Mouse (Mus musculus): ENCODE measurements around the gene Eif3k. TPM values are rescaled to one million over a fixed set of nuclear protein-coding genes. Genes with fewer than 3 reads are reported as not detected.
"Not testable (repeated sequence)": the region's sequence is repeated elsewhere in the genome, so short reads cannot be mapped to it uniquely, and the experiment has no call there.

Gene Eif3k
- polyA plus RNA-seq, 1 experiment from 2014 or later = 306 TPM

DNA sequence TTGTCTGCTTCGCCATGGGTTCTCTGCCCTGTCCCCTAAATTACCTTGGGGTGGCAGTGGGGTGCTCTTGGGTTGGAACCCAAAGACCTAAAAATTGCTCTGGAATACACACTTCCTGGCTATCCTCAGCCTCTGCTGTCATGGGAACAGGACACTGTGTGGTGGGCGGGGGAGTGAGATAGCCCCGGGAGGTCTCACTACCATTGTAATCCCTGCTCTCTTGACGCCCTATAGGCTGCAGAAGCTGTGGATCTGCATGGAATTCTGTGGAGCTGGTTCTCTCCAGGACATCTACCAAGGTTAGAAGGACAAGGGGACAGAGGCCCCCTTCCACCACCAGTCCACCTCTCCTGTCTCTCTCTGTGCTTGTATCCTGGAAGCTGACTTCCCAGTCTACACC lies 2.2 kb upstream of the Eif3k start:
- Histone ChIP-seq H3K27ac (replicated peaks) (no peak overlapping the region), H3K9ac (replicated peaks) (no peak overlapping the region), H3K4me2 (no peak overlapping the region), H3K4me3 (replicated peaks) (no peak overlapping the region), H3K4me1 (peaks cover 21% of the 10 kb centered on the region), H3K9me3 (replicated peaks) (no peaks in the 10 kb centered on the region), H3K27me3 (replicated peaks) (no peaks in the 10 kb centered on the region), H3K36me3 (peaks cover 6% of the 10 kb centered on the region)
- 81% methylated on average over 4 of the region's 4 CpGs for WGBS
- no peak for ATAC-seq (ENCODE audit: low FRiP score)

DNA sequence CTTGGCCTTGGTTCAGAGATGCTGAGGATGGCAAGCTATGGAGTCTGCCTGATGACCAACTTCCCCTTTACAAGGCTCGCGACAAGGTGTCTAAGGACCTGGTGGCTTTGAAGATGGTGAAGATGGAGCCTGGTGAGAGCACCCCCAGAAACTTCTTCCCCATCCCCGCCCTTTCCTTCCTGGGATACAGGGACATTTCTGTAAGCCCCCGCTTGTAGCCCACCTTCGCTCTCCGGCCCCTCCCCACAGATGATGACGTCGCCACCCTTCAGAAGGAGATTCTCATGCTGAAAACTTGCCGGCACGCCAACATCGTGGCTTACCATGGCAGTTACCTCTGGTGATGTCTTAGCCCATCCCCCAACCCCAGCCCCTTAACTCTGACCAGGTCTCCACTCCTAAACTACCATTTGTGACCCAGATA lies 1.5 kb upstream of the Eif3k start:
- H3K9me3 ChIP-seq (replicated peaks) = no peaks in the 10 kb centered on the region
- peaks cover 21% of the 10 kb centered on the region for H3K4me1 ChIP-seq
- H3K9ac ChIP-seq (replicated peaks) = no peak overlapping the region
- H3K4me2 ChIP-seq = peak overlapping the region; percentile 85; the same call in 1 of the 2 replicates
- no peak overlapping the region for H3K27ac ChIP-seq (replicated peaks)
- no peak overlapping the region for H3K4me3 ChIP-seq (replicated peaks)
- H3K36me3 ChIP-seq = peaks cover 13% of the 10 kb centered on the region
- no peak for ATAC-seq (ENCODE audit: low FRiP score)
- 79% methylated on average over 11 of the region's 11 CpGs for WGBS
- H3K27me3 ChIP-seq (replicated peaks) = no peaks in the 10 kb centered on the region

DNA sequence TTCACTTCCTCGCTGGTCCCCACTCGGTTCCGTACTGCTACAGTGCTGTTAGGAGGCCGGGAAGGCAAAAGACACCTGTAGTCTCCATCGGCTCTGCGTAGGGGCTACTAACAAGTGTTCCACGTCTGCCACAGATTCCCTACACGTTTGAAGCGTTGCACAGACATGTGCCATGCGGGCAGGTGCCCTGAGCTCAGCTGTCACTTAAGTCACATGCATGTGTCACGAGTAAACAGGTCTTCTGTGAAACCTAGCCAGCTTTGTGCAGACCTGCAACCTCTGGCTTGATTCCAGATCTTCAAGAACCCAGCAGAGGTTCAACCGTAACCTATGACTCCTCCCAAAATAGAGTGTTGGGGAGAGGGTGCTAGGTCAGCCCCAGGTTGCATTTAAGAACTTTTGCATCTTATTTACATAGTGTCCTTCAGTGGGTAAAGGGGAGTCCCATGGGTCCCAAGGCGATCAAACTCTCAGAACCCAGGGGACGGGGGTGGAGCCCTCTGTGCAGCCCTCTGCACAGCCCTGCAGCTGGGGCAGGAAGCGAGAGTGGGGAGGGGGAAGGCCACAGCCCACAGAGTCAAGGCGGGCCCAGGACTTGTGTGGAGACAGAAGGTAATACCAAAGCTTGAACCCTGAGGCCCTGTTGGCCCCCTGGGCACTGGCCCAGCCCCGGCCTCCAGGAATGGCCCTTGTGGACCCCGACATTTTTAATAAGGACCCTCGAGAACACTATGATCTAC lies 780 bp upstream of the Eif3k start:
- no peaks in the 10 kb centered on the region for H3K9me3 ChIP-seq (replicated peaks)
- peak overlapping the region; percentile 85 for H3K4me2 ChIP-seq
- peak overlapping the region; percentile 79 for H3K27ac ChIP-seq (replicated peaks)
- ATAC-seq (ENCODE audit: low FRiP score) = peak; percentile 53
- H3K27me3 ChIP-seq (replicated peaks) = no peaks in the 10 kb centered on the region
- H3K9ac ChIP-seq (replicated peaks) = peak overlapping the region; percentile 51
- H3K36me3 ChIP-seq = peaks cover 20% of the 10 kb centered on the region
- 14% methylated on average over 19 of the region's 19 CpGs for WGBS
- H3K4me1 ChIP-seq = peaks cover 21% of the 10 kb centered on the region
- peak overlapping the region; percentile 64 for H3K4me3 ChIP-seq (replicated peaks)

DNA sequence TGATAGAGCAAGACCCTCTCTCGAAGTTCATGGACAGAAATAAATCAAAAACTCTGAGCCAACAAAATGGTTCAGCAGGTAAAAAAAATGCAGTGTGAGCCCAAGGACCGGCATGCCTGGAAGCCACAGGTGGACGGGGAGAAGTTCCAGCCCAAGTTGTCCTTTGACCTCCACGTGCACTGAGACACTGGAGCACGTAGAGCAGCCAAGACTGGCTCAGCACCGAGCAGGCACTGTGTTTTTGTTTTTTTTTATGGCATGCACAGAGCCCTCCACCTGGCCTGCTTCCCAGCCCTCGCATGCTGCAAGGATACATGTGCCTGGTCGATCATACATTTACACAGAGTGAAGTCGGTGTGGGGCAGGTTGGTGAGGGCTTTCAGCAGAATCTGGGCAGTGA lies 4.1 kb downstream of the Eif3k start:
- no peak for ATAC-seq (ENCODE audit: low FRiP score)
- no peak overlapping the region for H3K4me3 ChIP-seq (replicated peaks)
- H3K27ac ChIP-seq (replicated peaks) = no peak overlapping the region
- no peak overlapping the region for H3K9ac ChIP-seq (replicated peaks)
- H3K4me1 ChIP-seq = peaks cover 16% of the 10 kb centered on the region
- no peaks in the 10 kb centered on the region for H3K27me3 ChIP-seq (replicated peaks)
- peaks cover 57% of the 10 kb centered on the region for H3K36me3 ChIP-seq
- H3K4me2 ChIP-seq = no peak overlapping the region
- 89% methylated on average over 9 of the region's 9 CpGs for WGBS
- no peaks in the 10 kb centered on the region for H3K9me3 ChIP-seq (replicated peaks)

DNA sequence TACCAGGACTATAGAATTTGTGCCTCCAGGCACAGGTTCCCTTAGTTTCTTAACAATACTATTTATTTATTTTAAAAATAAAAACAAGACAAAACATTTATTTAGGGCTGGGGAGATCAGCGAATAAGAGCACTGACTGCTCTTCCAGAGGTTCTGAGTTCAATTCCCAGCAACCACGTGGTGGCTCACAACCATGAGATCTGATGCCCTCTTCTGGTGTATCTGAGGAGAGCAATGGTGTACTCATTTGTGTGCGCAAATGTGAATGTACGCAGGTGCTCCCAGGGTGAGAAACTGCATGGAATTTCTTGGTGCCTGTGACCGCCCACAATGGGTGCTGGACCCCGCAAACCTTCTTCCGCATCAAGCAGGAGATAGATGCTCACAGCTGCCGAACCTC lies 8.6 kb downstream of the Eif3k start:
- Histone ChIP-seq H3K27ac (replicated peaks) (no peak overlapping the region), H3K4me1 (no peaks in the 10 kb centered on the region), H3K36me3 (peaks cover 60% of the 10 kb centered on the region), H3K4me3 (replicated peaks) (no peak overlapping the region), H3K27me3 (replicated peaks) (no peaks in the 10 kb centered on the region), H3K9me3 (replicated peaks) (no peaks in the 10 kb centered on the region), H3K4me2 (no peak overlapping the region), H3K9ac (replicated peaks) (no peak overlapping the region)
- no peak for ATAC-seq (ENCODE audit: low FRiP score)
- 82% methylated on average over 8 of the region's 8 CpGs for WGBS

DNA sequence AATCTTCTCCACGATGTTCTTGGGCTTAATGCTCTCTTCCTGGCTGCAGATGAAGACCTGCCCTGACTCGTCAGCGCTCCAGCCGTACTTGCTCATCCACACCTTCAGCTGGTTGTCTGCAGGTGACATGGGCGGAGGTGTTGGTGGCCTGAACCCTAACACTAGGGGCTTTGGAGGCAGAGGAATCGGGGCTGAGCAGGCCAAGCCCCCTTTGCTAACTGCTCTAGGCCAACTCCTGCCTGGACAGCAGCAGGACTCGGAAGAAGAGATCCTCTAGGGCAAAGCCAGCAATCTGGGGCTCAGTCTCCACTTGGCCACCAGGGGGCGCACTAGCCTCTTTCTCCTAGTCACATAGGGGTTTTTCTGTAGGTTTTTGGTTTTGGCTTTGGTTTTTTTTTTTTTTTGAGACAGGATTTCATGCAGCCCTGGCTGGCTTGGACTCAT lies 9.1 kb downstream of the Eif3k start:
- H3K36me3 ChIP-seq = peaks cover 56% of the 10 kb centered on the region
- H3K9ac ChIP-seq (replicated peaks) = no peak overlapping the region
- H3K9me3 ChIP-seq (replicated peaks) = no peaks in the 10 kb centered on the region
- ATAC-seq (ENCODE audit: low FRiP score) = no peak
- no peak overlapping the region for H3K27ac ChIP-seq (replicated peaks)
- H3K4me2 ChIP-seq = no peak overlapping the region
- no peaks in the 10 kb centered on the region for H3K4me1 ChIP-seq
- no peak overlapping the region for H3K4me3 ChIP-seq (replicated peaks)
- no peaks in the 10 kb centered on the region for H3K27me3 ChIP-seq (replicated peaks)
- 71% methylated on average over 8 of the region's 8 CpGs for whole genome bisulfite sequencing

DNA sequence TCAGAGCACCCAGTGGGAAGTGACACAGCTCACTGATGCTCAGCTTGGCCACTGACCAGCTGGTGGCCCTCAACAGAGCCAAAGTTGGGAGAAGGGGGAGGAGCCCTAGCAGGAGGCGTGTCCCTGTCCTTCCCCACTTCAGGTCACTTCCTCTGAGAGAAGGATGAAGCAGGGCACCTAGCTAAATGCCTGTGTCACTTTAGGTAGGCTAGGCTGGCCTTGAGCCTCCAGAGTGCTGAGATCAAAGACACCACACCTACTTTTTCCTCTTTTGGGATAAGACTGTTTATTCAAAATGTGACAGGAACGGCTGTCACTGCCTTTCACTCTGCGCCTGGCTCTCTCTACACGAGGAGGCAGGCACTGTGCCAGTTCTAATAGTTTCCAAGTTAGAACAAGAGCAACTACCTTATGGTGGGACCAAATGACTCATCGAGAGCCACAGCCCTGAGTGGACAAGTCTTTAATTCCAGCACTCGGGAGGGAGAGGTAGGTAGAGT lies 9.8 kb downstream of the Eif3k start:
- H3K27ac ChIP-seq (replicated peaks) = no peak overlapping the region
- H3K4me1 ChIP-seq = no peaks in the 10 kb centered on the region
- peaks cover 48% of the 10 kb centered on the region for H3K36me3 ChIP-seq
- H3K27me3 ChIP-seq (replicated peaks) = no peaks in the 10 kb centered on the region
- ATAC-seq (ENCODE audit: low FRiP score) = no peak
- no peak overlapping the region for H3K4me2 ChIP-seq
- H3K9me3 ChIP-seq (replicated peaks) = no peaks in the 10 kb centered on the region
- WGBS = 93% methylated on average over 6 of the region's 6 CpGs
- no peak overlapping the region for H3K9ac ChIP-seq (replicated peaks)
- no peak overlapping the region for H3K4me3 ChIP-seq (replicated peaks)

DNA sequence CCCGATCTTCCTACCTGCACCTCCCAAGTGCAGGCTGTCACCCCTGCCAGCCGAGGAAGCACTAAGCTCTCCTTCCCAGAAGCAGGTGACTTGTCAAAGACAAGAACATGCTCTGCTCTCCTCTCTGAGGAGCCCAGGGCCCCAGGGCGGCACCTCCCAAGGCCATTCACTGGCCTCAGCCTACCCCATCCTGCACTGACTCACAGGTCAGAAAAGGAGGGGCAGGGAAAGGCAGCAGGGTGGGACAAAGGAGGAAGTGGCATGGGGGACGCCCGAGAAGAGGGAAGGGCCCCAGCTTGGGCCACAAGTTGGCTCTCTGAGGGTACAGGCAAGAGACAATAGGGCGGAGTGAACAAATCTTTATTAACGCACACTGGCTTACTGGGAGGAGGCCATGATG lies 10.6 kb downstream of the Eif3k start:
- no peaks in the 10 kb centered on the region for H3K27me3 ChIP-seq (replicated peaks)
- H3K4me1 ChIP-seq = no peaks in the 10 kb centered on the region
- H3K4me2 ChIP-seq = no peak overlapping the region
- no peak overlapping the region for H3K27ac ChIP-seq (replicated peaks)
- H3K36me3 ChIP-seq = peaks cover 40% of the 10 kb centered on the region
- H3K9ac ChIP-seq (replicated peaks) = no peak overlapping the region
- ATAC-seq (ENCODE audit: low FRiP score) = no peak
- H3K4me3 ChIP-seq (replicated peaks) = no peak overlapping the region
- 89% methylated on average over 7 of the region's 7 CpGs for WGBS
- H3K9me3 ChIP-seq (replicated peaks) = no peaks in the 10 kb centered on the region

DNA sequence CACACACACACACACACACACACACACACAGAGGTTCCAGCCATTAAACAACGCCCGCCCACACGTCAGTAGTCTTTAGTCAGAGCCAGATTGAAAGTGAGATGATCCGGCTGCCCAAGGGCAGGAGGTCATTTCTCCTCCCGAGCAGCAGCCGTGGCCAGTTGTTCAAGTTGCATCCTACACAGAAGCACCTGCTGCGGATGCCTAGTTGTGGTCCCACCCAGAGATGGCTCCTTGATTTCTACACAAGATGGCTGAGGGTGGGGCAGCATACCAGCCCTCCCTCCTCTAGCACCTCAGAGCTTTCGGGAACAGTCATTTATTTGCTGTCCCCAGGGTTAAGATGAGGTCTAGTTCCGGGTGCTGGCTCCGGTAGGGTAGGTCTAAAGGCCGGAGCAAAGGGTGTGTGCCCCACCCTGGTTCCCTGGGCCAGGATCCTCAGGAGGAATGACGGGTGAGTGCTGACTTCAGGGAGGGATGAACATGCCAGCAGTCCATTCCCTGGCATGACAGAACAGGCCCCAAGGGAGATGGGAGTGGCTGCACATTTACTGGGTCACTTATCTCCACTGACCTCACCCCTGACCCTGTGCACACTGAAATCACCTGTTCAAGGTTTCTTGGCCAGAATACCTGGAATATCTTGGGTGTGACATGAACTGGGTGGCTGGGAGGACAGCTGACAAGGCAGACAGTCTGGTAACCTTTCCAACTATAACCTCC lies 11.8 kb downstream of the Eif3k start:
- peaks cover 37% of the 10 kb centered on the region for H3K36me3 ChIP-seq
- no peak overlapping the region for H3K4me3 ChIP-seq (replicated peaks)
- no peak overlapping the region for H3K4me2 ChIP-seq
- no peaks in the 10 kb centered on the region for H3K9me3 ChIP-seq (replicated peaks)
- H3K4me1 ChIP-seq = no peaks in the 10 kb centered on the region
- no peaks in the 10 kb centered on the region for H3K27me3 ChIP-seq (replicated peaks)
- H3K27ac ChIP-seq (replicated peaks) = no peak overlapping the region
- no peak for ATAC-seq (ENCODE audit: low FRiP score)
- no peak overlapping the region for H3K9ac ChIP-seq (replicated peaks)
- 79% methylated on average over 12 of the region's 12 CpGs for WGBS

DNA sequence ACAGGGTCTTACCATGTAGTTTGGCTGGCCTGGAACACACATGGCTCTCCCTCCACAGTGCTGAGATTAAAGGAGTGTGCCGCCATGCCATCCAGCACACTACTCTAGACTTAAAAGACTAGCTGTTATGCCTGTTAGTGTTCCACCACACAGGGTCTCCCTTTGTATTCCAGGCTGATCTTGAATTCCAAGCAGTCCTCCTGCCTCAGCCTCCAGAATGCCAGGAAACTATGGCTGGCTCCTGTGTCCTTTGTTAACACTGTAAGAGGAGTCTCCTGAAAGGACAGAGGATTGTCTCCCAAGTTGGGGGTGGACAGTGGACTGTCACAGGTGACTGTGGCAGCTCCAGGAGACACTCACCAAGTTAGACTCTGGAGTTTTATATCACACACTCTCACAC lies 12.4 kb downstream of the Eif3k start:
- Histone ChIP-seq H3K27ac (replicated peaks) (no peak overlapping the region), H3K36me3 (peaks cover 31% of the 10 kb centered on the region), H3K27me3 (replicated peaks) (no peaks in the 10 kb centered on the region), H3K9ac (replicated peaks) (no peak overlapping the region), H3K4me1 (no peaks in the 10 kb centered on the region), H3K4me3 (replicated peaks) (no peak overlapping the region), H3K4me2 (no peak overlapping the region), H3K9me3 (replicated peaks) (no peaks in the 10 kb centered on the region)
- no peak for ATAC-seq (ENCODE audit: low FRiP score)
- WGBS = 82% methylated on average over 1 of the region's 1 CpGs

DNA sequence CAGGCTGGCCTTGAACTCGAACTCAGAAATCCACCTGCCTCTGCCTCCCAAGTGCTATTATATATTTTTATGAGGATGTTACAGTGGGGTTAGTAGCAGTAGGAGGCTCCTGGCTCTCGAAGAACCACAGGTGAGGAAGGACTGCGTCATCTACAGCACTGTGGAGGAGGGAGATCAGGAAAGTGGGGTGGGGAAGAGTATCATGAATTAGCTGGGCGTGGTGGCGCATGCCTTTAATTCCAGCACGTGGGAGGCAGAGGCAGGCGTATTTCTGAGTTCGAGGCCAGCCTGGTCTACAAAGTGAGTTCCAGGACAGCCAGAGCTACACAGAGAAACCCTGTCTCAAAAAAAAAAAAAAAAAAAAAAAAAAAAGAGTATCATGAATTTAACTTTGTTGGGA lies 13.5 kb downstream of the Eif3k start:
- ATAC-seq (ENCODE audit: low FRiP score); H3K9me3 ChIP-seq (replicated peaks); H3K4me3 ChIP-seq (replicated peaks); H3K27me3 ChIP-seq (replicated peaks); H3K4me1 ChIP-seq; H3K4me2 ChIP-seq; H3K27ac ChIP-seq (replicated peaks); H3K9ac ChIP-seq (replicated peaks): not testable (repeated sequence)
- WGBS = 95% methylated on average over 8 of the region's 8 CpGs
- peaks cover 20% of the 10 kb centered on the region for H3K36me3 ChIP-seq

All from neural tube, embryonic 15.5 days (tissue).